Mouse (Mus musculus) neural tube, embryonic 10.5 days (tissue): Measurements from ENCODE around the gene Zdhhc21.

Experiments
- DNase-seq: peaks from one replicate; pipeline ENCODE4 v3.0.0-alpha.2; 2017; ENCODE audit warnings: low spot score; ENCODE audit errors: extremely low spot score

Gene Zdhhc21

DNA sequence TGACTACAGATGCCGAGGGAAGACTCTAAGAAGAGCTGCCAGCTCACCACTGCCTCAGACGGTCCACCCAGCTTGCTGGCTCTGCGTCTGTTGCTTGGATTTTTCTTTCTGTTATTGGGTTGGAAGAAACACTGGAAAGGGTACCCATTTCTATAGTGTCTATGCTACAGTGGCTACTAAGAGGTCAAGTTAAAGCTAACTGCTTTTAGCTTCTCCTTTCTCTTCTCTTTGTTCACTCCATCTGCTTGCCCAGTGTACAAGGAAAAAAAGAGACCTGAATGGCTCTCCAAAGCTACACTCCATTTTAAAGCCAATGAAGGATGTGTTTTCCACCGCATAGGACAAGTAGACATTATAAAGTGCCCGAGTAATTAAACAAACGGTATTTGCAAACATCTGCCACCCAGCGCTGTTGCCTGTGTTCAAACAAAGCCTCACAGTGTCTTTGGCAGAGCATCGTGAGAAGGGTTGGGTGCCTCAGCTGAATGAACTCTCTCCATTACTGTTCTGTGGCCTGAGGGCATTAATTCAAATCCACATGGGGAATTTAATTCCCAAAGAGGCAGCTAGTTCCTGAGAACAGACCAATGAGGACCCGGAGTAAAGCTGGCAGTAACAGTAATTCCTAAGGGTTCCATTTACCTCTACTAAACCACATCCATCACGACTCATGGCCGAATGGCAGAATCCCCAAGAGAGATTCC is 94.1 kb downstream of the Zdhhc21 start:
- no peak for DNase-seq

GRCm38 (mm10) chr4:82763586-82763985 is 96.2 kb downstream of the Zdhhc21 start:
- DNase-seq = no peak

GRCm38 (mm10) chr4:82762430-82763119 is 97.2 kb downstream of the Zdhhc21 start:
- no peak for DNase-seq

DNA sequence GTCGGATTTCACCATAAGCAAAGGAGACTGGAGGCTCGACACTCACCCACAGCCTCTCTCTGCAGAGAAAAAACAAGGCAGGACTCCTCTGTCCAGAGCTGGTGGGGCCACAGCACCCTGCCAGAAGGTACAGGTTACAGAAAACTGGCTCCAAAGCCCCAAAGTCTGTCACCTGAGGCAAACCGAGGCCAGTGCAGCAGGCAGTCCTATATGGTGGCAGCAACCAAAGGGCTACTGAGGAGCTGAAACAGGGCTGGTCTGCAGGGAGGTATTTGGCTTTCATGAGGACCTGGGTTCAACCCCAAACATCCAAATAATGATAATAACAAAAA is 103.5 kb downstream of the Zdhhc21 start:
- no peak for DNase-seq

- peak; percentile 58 for DNase-seq
Measured at GRCm38 (mm10) chr4:82755616-82756294, 104.0 kb downstream of the Zdhhc21 start.
